Mouse (Mus musculus): ENCODE measurements around the gene Cfp.

GRCm38 (mm10) chrX:20961477-20962378 is 30.4 kb upstream of the Cfp start, which contains the start of gene Uxt:
- TF ChIP-seq CTCF (IDR thresholded peaks at IDR 0.05) = peak; percentile 53
- peak; percentile 47 for TF ChIP-seq EP300 (IDR thresholded peaks at IDR 0.05)
